ENCODE assay signal across 8 mouse cellular contexts in the genomic region with DNA sequence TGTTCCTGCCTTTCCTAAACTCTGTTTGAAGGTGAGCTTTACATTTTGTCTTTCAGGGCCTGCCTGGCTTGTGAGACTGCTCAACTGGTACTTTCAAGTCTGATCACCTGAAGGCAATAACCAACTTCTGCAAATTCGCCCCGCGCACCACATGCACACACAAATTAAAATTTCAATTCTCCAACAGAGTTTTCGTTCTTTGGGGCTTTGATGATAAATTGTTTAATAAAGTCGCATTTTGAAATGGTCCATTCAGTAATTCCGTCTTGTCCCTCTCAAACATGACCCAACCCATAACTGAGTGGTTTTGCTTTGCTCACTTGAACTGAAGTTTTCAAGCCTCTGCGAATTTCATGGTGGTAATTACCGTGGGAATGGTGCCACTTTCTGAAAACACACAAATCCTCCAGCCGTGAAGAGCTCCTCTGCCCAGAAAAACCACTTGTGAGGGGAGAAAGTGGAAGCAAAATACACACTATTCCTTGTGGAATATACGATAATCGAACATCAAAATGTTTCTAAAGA. TPM values are rescaled to one million over a fixed set of nuclear protein-coding genes. Genes with fewer than 3 reads are reported as not detected.
DNase-seq lines count a peak whose midpoint lies in the region; ATAC-seq and TF ChIP-seq lines count a peak whose summit lies in the region.

No protein-coding gene starts in this region.

- DNase-seq in layer of hippocampus, adult 2 months (ENCODE audit: low spot score in 2 of 2), result no peak
- no peak for DNase-seq in layer of hippocampus, postnatal 36 days
- DNase-seq in embryonic facial prominence, embryonic 10.5 days (ENCODE audit: low spot score), result no peak
- peak; percentile 33 for DNase-seq in limb, embryonic 10.5 days (ENCODE audit: low spot score)
- DNase-seq in adrenal gland, adult 8-10 months, result no peak
- no peak for DNase-seq in right cerebral cortex, adult 18-20 months

- H3K4me2 ChIP-seq in neural tube, embryonic 12.5 days (replicated peaks), result peak overlapping the region; percentile 76

- peak overlapping the region; percentile 96 for H3K9ac ChIP-seq in neural tube, embryonic 12.5 days

- no peak for TF ChIP-seq CTCF in layer of hippocampus, adult 2 months (conservative IDR thresholded peaks at IDR 0.05)

- no peaks in the 10 kb centered on the region for H3K27me3 ChIP-seq in embryonic facial prominence, embryonic 10.5 days (replicated peaks; ENCODE audit: low read depth, poor library complexity, severe bottlenecking)
- no peaks in the 10 kb centered on the region for H3K27me3 ChIP-seq in limb, embryonic 10.5 days (ENCODE audit: low read depth, poor library complexity, severe bottlenecking)
- no peaks in the 10 kb centered on the region for H3K27me3 ChIP-seq in neural tube, embryonic 12.5 days (replicated peaks)

- H3K36me3 ChIP-seq in embryonic facial prominence, embryonic 10.5 days (replicated peaks), result peaks cover 11% of the 10 kb centered on the region
- peaks cover 14% of the 10 kb centered on the region for H3K36me3 ChIP-seq in limb, embryonic 10.5 days
- H3K36me3 ChIP-seq in neural tube, embryonic 12.5 days, result no peaks in the 10 kb centered on the region

- H3K4me1 ChIP-seq in embryonic facial prominence, embryonic 10.5 days, result peaks cover 26% of the 10 kb centered on the region
- H3K4me1 ChIP-seq in limb, embryonic 10.5 days, result peaks cover 22% of the 10 kb centered on the region
- peaks cover 12% of the 10 kb centered on the region for H3K4me1 ChIP-seq in neural tube, embryonic 12.5 days

- H3K27ac ChIP-seq in layer of hippocampus, adult 2 months, result no peak overlapping the region; the same call in 1 of the 2 replicates
- peak overlapping the region; percentile 100 for H3K27ac ChIP-seq in embryonic facial prominence, embryonic 10.5 days (replicated peaks)
- H3K27ac ChIP-seq in limb, embryonic 10.5 days, result peak overlapping the region; percentile 100
- H3K27ac ChIP-seq in neural tube, embryonic 12.5 days, result no peak overlapping the region

- H3K4me3 ChIP-seq in layer of hippocampus, adult 2 months, result peak overlapping the region; percentile 66
- H3K4me3 ChIP-seq in embryonic facial prominence, embryonic 10.5 days, result peak overlapping the region; percentile 86
- peak overlapping the region; percentile 97 for H3K4me3 ChIP-seq in limb, embryonic 10.5 days
- peak overlapping the region; percentile 94 for H3K4me3 ChIP-seq in neural tube, embryonic 12.5 days

- no peaks in the 10 kb centered on the region for H3K9me3 ChIP-seq in embryonic facial prominence, embryonic 10.5 days
- no peaks in the 10 kb centered on the region for H3K9me3 ChIP-seq in limb, embryonic 10.5 days (replicated peaks)
- H3K9me3 ChIP-seq in neural tube, embryonic 12.5 days, result no peaks in the 10 kb centered on the region

- WGBS in embryonic facial prominence, embryonic 10.5 days, result 42% methylated on average over 11 of the region's 11 CpGs
- WGBS in limb, embryonic 10.5 days, result 50% methylated on average over 11 of the region's 11 CpGs
- 24% methylated on average over 11 of the region's 11 CpGs for WGBS in neural tube, embryonic 12.5 days

- 0 out of 2 replicates have a peak, but pooled peaks have one; percentile 0 for ATAC-seq in neural tube, embryonic 12.5 days (ENCODE audit: low FRiP score, low read depth)
- ATAC-seq in erythroid progenitor cell, adult 5-6 weeks (replicated peaks; ENCODE audit: low FRiP score, poor library complexity, severe bottlenecking), result no peak

RNA-seq across cellular contexts. Expression of a gene that starts 0.7 kb away (rescaled TPM):
- total RNA-seq in layer of hippocampus, adult 2 months (2021), result 1 to 10 TPM; 2.8 to 3.3 TPM
- total RNA-seq in layer of hippocampus, postnatal 36 days (2021), result 1 to 10 TPM; 4.3 to 5.0 TPM
- polyA plus RNA-seq in embryonic facial prominence, embryonic 10.5 days (2016; fragmentation: Nextera tagmentation; extraction: Ambion mirVana), result 306 and 334 TPM in 2 replicates
- polyA plus RNA-seq in limb, embryonic 10.5 days (2016; fragmentation: Nextera tagmentation; extraction: Ambion mirVana), result 270 and 301 TPM in 2 replicates
- 169 and 174 TPM in 2 replicates for polyA plus RNA-seq in neural tube, embryonic 12.5 days (2016; fragmentation: Nextera tagmentation; extraction: Ambion mirVana)
- 10 to 100 TPM; 15.5 to 50.0 (median 31.4) TPM for total RNA-seq in adrenal gland, adult 8-10 months (2022)
- total RNA-seq in erythroid progenitor cell, adult 5-6 weeks (2015; ENCODE audit: low replicate concordance), result 1.1 and 9.2 TPM in 2 replicates
- 4.5 and 14.1 TPM in 2 replicates for total RNA-seq in erythroid progenitor cell, adult 5-6 weeks (2017; ENCODE audit: low replicate concordance)

RNA-seq across cellular contexts. Expression of a gene that starts 50.9 kb away (rescaled TPM):
- 10 to 100 TPM in 1 of 2 experiments, 1 to 10 TPM in 1; 8.3 to 10.7 TPM for total RNA-seq in layer of hippocampus, adult 2 months (2021)
- 1 to 10 TPM; 7.6 to 7.8 TPM for total RNA-seq in layer of hippocampus, postnatal 36 days (2021)
- 16.9 and 17.0 TPM in 2 replicates for polyA plus RNA-seq in embryonic facial prominence, embryonic 10.5 days (2016; fragmentation: Nextera tagmentation; extraction: Ambion mirVana)
- polyA plus RNA-seq in limb, embryonic 10.5 days (2016; fragmentation: Nextera tagmentation; extraction: Ambion mirVana), result 15.9 and 18.2 TPM in 2 replicates
- 15.9 TPM in 2 replicates for polyA plus RNA-seq in neural tube, embryonic 12.5 days (2016; fragmentation: Nextera tagmentation; extraction: Ambion mirVana)
- total RNA-seq in adrenal gland, adult 8-10 months (2022), result 10 to 100 TPM; 14.3 to 23.6 (median 16.8) TPM
- total RNA-seq in erythroid progenitor cell, adult 5-6 weeks (2015; ENCODE audit: low replicate concordance), result 13.0 and 23.9 TPM in 2 replicates
- 8.5 and 16.4 TPM in 2 replicates for total RNA-seq in erythroid progenitor cell, adult 5-6 weeks (2017; ENCODE audit: low replicate concordance)

Comparison
In these comparisons a context has a peak if more than half of its experiments do, and no peak if none do; other contexts are left out.
1. H3K27ac ChIP-seq: peak in embryonic facial prominence, embryonic 10.5 days (single experiment) and limb, embryonic 10.5 days (single experiment); none in layer of hippocampus, adult 2 months (single experiment) and neural tube, embryonic 12.5 days (single experiment).
2. Peak in every context shown above with its lines, with median percentiles within 50 percentile points of each other: H3K4me3 ChIP-seq.